Mouse (Mus musculus): ENCODE measurements around the gene Sdcbp2.
"Not testable (repeated sequence)": the region's sequence is repeated elsewhere in the genome, so short reads cannot be mapped to it uniquely, and the experiment has no call there.

Sdcbp2 gene

DNA sequence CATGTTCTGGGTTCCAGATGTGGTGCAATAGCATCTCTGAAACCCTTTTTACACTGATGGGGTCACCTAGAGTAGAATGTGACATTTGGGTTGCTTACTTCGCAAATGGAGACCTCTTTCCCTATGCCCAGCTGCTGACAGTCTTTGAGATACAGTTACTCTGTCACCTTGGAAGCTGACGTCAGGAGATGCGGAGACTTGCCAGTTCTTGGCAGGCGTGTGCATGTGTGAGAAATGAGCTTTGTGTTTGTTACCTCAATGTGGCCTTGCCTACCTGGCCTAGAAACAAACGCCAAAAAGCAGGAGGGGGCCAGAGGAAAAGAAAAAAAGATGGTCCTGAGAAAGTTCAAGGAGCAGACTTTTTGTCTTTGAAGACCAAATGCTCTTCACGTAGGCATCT is 5.6 kb upstream of the Sdcbp2 start:
- no peak for DNase-seq (ENCODE audit: low spot score in 2 of 2)

DNA sequence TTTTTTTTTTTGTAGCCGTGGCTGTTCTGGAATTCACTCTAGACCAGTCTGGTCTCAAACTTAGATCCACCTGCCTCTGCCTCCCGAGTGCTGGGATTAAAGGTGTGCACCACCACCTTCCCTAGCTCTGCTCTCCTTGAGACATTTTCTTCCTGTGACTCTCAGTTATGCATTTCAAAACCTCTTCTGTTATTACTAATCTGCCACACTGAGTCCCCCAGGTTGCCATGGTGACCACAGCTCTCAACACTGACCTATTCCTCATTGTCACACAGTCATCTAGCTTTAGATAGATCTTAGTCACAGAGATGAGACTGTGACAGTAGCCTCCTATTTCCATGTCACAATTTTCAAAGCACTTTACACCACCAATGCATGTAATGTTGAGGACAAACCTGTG is 3.0 kb upstream of the Sdcbp2 start:
- DNase-seq (ENCODE audit: low spot score in 2 of 2): no peak

DNA sequence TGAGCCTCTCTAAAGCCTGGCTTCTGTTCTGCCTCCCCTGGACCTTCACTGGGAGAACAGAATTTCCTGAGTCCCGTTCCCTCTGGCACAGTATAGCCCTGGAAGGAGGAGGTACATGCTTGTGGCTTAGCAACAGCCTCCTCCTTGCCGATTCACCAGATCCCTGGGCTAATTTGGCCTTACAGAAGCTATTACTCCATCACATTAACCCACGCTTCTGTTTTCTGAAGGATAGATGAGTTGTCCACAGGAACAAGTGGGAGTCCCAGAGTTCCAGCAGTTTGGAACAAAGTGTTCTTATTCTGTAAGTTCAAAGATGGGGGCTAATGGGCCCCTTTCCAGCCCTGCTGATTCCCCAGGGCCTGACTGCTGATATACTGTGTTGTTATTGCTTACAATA is 1.2 kb downstream of the Sdcbp2 start:
- no peak for DNase-seq (ENCODE audit: low spot score in 2 of 2)

GRCm38 (mm10) chr2:151574607-151575006 is 2.2 kb downstream of the Sdcbp2 start:
- no peak for DNase-seq (ENCODE audit: low spot score in 2 of 2)

- peak in 1 of 2 experiments; percentile 19 for DNase-seq (ENCODE audit: low spot score in 2 of 2)
Measured at GRCm38 (mm10) chr2:151575119-151575698, 2.8 kb downstream of the Sdcbp2 start.

GRCm38 (mm10) chr2:151575699-151576389 is 3.4 kb downstream of the Sdcbp2 start:
- peak; percentile 48 to 51 for DNase-seq (ENCODE audit: low spot score in 2 of 2)

DNA sequence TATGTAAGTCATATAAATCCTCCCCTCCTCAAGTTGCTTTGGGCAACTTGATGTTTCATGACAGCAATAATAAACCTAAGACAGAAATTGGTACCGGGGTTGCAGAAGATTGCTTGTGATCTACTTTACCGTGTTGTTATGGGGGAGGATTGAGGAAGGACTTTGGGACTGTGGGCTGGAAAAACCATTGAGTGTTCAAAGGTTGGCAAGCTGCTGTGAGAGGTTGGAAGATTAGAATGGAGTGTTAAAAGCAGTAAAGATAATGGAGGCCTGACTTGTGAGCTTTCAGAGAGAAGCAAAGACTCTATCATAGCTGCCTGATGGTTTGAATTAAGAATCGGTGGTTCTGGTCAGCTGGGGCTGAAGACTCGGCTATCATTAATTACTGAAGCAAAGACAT is 6.8 kb downstream of the Sdcbp2 start:
- DNase-seq (ENCODE audit: low spot score in 2 of 2): no peak

DNA sequence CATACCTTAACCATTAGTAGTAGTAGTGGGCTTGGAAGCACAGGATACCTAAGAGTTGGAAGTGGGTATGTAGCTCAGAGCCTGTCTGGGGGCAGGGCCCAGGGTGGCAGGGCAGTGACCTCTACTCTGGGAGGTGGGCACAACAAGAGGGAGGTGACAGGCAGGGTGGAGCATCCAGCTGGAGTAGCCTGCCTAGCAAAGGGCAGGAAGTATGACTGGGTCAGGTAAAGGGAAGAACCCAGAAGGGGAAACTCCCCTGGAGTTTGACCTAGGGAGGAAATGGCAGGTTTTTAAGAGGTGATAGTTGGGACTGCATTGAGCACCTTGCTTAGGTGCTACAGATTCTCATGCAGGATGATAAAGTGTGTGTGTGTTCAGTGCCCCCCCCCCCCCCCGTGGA is 8.5 kb downstream of the Sdcbp2 start:
- DNase-seq (ENCODE audit: low spot score in 2 of 2): no peak

GRCm38 (mm10) chr2:151585934-151586333 is 13.5 kb downstream of the Sdcbp2 start:
- no peak for DNase-seq (ENCODE audit: low spot score in 2 of 2)

GRCm38 (mm10) chr2:151586807-151587206 is 14.4 kb downstream of the Sdcbp2 start:
- no peak for DNase-seq (ENCODE audit: low spot score in 2 of 2)

DNA sequence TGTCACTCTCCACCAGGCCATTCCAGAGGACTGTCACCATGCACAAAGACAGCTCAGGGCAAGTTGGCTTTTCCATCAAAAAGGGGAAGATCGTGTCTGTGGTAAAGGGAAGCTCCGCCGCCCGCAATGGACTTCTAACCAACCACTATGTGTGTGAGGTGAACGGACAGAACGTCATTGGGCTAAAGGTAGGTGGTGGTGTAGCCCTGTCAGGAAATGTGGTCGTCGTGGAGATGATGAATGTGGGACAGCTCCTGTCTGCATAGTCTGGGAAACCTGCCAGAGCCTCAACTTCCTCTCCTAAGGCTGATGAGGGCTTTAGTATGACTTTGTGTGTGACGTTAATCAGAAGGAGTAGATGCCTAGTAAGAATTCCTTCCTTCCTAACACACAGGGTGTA is 14.9 kb downstream of the Sdcbp2 start:
- DNase-seq (ENCODE audit: low spot score in 2 of 2): no peak

GRCm38 (mm10) chr2:151598068-151598467 is 25.6 kb downstream of the Sdcbp2 start:
- DNase-seq (ENCODE audit: low spot score in 2 of 2): no peak

GRCm38 (mm10) chr2:151602106-151602505 is 29.7 kb downstream of the Sdcbp2 start:
- no peak for DNase-seq (ENCODE audit: low spot score in 2 of 2)

GRCm38 (mm10) chr2:151603630-151604029 is 31.2 kb downstream of the Sdcbp2 start:
- DNase-seq (ENCODE audit: low spot score in 2 of 2): no peak

GRCm38 (mm10) chr2:151605437-151605987 is 33.1 kb downstream of the Sdcbp2 start:
- DNase-seq (ENCODE audit: low spot score in 2 of 2): no peak

GRCm38 (mm10) chr2:151608435-151608834 is 36.0 kb downstream of the Sdcbp2 start:
- DNase-seq (ENCODE audit: low spot score in 2 of 2): no peak

- no peak for DNase-seq (ENCODE audit: low spot score in 2 of 2)
Measured at GRCm38 (mm10) chr2:151609974-151610373, 37.6 kb downstream of the Sdcbp2 start.

DNA sequence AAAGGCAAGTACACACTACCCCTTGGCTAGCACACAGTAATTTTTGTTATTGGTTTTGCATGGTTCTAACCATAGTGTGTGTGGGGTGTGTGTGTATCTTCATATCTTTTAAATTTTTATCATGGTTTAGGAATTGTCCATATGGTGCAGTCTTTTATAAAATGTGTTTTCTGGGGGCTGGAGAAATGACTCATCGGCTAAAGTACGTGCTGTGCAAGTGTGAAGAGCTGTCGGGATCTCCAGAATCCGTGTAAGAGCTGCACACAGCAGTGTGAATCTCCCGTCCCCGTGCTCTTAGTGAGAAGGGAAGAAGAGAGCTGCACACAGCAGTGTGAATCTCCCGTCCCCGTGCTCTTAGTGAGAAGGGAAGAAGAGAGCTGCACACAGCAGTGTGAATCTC is 43.4 kb downstream of the Sdcbp2 start:
- DNase-seq (ENCODE audit: low spot score in 2 of 2): not testable (repeated sequence)

DNA sequence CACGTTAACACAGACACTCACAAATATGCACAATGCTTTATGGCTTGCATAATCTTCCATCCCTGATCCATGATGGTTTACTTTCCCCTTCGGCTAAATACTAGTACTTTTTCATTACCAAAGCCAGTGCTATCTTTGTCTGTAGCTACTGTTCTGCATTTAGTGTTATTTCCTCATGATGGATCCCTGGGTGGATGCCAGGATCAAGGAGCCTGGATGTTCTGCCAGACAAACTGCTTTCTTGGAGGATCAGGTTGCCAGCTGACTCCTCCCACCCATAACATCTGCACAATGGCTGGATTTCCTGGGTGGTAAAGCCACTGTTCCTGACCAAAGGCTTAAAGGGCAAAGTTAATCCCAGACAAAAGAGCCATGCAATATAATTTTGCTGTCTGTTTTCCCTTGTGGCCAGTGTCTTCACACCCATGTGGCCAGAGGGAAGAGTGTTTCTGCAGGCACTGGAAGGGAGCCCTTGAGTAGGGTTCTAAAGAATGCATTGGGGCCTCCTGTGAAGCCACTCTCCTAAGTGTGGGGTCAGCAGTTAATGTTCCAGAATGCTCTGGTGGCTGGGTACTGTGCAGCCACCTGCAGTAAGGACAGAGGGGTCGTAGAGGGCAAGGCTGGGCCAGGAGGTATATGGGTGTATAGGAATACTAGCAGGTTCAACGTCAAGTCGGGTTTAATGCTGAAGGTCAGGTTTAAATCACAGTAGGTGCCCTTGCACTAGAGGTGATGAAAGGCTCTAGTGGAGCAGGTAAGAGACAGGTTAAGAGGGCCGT is 44.3 kb downstream of the Sdcbp2 start:
- no peak for DNase-seq (ENCODE audit: low spot score in 2 of 2)

- DNase-seq (ENCODE audit: low spot score in 2 of 2): no peak
Measured at GRCm38 (mm10) chr2:151623776-151624175, 51.4 kb downstream of the Sdcbp2 start.

DNA sequence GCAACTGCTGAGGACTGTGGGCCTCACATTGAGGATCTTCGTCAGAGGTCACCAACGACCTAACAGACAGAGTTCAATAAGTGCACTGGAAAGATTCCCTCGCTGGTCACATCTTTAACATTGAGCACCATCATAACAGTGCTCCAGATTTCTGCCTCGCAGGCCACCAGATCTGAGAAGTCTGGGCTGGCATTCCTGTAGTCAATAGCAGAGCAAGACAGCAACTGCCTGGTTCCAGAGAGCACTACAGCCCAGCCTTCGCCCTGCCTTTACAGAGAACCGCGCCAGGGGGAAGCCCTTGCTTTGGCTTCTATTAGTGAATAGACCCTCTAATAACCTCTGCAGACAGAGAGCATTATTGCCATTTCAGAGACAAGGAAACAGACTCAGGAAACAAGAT is 53.9 kb downstream of the Sdcbp2 start:
- DNase-seq (ENCODE audit: low spot score in 2 of 2): no peak

DNA sequence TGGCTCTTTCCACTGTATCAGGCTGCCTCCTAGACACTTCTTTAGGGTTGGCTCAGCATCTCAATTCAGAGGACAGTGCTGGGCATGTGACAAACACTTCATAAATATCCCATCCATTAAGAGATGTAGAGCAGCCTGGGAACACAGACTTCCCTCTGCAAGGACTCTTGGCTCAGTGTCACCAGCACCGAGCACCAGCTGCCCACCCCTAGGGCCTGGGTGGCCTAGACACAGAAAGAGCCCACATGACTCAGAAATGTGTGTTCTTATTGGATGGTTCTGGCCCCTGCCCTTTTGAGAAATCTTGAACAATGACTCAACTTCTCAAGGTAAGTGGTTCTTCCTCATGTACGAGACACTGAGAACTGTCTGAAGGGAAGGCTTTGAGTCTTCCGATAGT is 55.6 kb downstream of the Sdcbp2 start:
- DNase-seq (ENCODE audit: low spot score in 2 of 2): no peak

- no peak for DNase-seq (ENCODE audit: low spot score in 2 of 2)
Measured at GRCm38 (mm10) chr2:151629310-151629709, 56.9 kb downstream of the Sdcbp2 start.

Measured in spleen, postnatal 36 days (tissue).